Mouse (Mus musculus): ENCODE measurements around the gene Cemip. TPM values are rescaled to one million over a fixed set of nuclear protein-coding genes. Genes with fewer than 3 reads are reported as not detected.
A peak's percentile ranks its signal among the peaks of the same experiment; 100 is the strongest.

The Cemip gene
- polyA plus RNA-seq, 1 experiment from 2014 or later = 0.49 TPM

DNA sequence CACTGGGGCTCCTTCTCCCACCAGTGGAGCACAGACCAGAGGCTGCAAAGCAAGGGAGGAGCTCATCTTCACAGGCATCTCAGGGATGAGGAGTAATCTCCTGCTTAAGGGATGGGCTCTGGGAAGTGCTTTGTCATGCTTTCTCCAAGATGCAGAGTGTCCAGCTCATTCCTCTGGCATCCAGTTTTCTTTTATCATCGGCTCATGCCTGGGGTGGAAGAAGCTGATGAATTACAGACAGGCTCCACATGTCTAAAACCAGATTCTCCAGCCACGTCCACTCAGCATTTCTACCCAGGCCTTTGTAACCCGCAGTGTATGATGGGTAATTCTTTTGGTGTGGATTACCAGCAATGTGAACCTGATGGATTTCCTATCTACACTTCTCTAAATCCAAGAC, 1.9 kb upstream of the Cemip start:
- WGBS = 80% methylated on average over 3 of the region's 3 CpGs
- H3K4me1 ChIP-seq (replicated peaks) = peaks cover 17% of the 10 kb centered on the region
- H3K4me2 ChIP-seq = no peak overlapping the region
- H3K4me3 ChIP-seq = no peak overlapping the region
- H3K27me3 ChIP-seq = peaks cover 48% of the 10 kb centered on the region
- no peaks in the 10 kb centered on the region for H3K36me3 ChIP-seq
- no peaks in the 10 kb centered on the region for H3K9me3 ChIP-seq
- no peak overlapping the region for H3K9ac ChIP-seq
- no peak overlapping the region for H3K27ac ChIP-seq
- no peak for ATAC-seq (ENCODE audit: low FRiP score)

GRCm38 (mm10) chr7:84085049-84085945, 1.0 kb downstream of the Cemip start:
- H3K9me3 ChIP-seq = no peaks in the 10 kb centered on the region
- H3K4me3 ChIP-seq = peak overlapping the region; percentile 53
- H3K27me3 ChIP-seq = peaks cover 55% of the 10 kb centered on the region
- WGBS = 4% methylated on average over 39 of the region's 39 CpGs
- H3K4me2 ChIP-seq = peak overlapping the region; percentile 86
- no peaks in the 10 kb centered on the region for H3K36me3 ChIP-seq
- H3K27ac ChIP-seq = no peak overlapping the region
- peak; percentile 38 for ATAC-seq (ENCODE audit: low FRiP score)
- peak overlapping the region; percentile 70 for H3K9ac ChIP-seq
- H3K4me1 ChIP-seq (replicated peaks) = peaks cover 17% of the 10 kb centered on the region

- Histone ChIP-seq H3K27me3 (0 out of 2 replicates have a peak, but pooled peaks cover under 1% of the 10 kb centered on the region), H3K27ac (no peak overlapping the region), H3K36me3 (no peaks in the 10 kb centered on the region), H3K9ac (no peak overlapping the region), H3K4me1 (replicated peaks) (no peaks in the 10 kb centered on the region), H3K9me3 (no peaks in the 10 kb centered on the region), H3K4me2 (no peak overlapping the region), H3K4me3 (no peak overlapping the region)
- 79% methylated on average over 7 of the region's 7 CpGs for WGBS
- no peak for ATAC-seq (ENCODE audit: low FRiP score)
Observed at GRCm38 (mm10) chr7:84077257-84078013, 8.9 kb downstream of the Cemip start.

DNA sequence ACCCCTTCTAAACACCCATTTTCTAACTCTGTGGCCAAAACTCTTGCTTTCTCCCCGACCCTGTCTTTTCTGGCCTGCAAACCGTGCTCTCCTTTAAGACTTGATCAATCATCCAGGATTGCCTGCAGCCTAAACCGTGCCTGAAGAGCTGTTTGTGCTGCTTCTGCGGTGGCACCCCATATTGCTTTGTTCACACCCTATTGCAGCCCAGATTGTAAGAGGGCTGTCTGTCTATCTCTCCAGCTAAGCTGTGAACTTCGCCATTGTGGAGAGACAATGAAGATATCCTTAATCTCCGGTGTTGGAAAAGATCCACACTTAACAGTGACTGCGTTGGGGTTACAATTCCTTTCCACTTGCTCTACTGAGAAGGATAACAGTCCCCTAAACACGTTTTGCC, 12.0 kb downstream of the Cemip start:
- no peak overlapping the region for H3K9ac ChIP-seq
- WGBS = 74% methylated on average over 8 of the region's 8 CpGs
- no peak for ATAC-seq (ENCODE audit: low FRiP score)
- H3K9me3 ChIP-seq = no peaks in the 10 kb centered on the region
- no peaks in the 10 kb centered on the region for H3K27me3 ChIP-seq
- H3K4me2 ChIP-seq = no peak overlapping the region
- no peaks in the 10 kb centered on the region for H3K36me3 ChIP-seq
- H3K27ac ChIP-seq = no peak overlapping the region
- no peak overlapping the region for H3K4me3 ChIP-seq
- no peaks in the 10 kb centered on the region for H3K4me1 ChIP-seq (replicated peaks)

- no peak overlapping the region for H3K4me3 ChIP-seq
- H3K27ac ChIP-seq = no peak overlapping the region
- H3K27me3 ChIP-seq = no peaks in the 10 kb centered on the region
- no peaks in the 10 kb centered on the region for H3K36me3 ChIP-seq
- no peaks in the 10 kb centered on the region for H3K4me1 ChIP-seq (replicated peaks)
- ATAC-seq (ENCODE audit: low FRiP score) = no peak
- no peak overlapping the region for H3K9ac ChIP-seq
- no peak overlapping the region for H3K4me2 ChIP-seq
- no peaks in the 10 kb centered on the region for H3K9me3 ChIP-seq
- WGBS = 88% methylated on average over 3 of the region's 3 CpGs
Observed at GRCm38 (mm10) chr7:84073856-84074255, 12.4 kb downstream of the Cemip start.

GRCm38 (mm10) chr7:84068931-84069330, 17.4 kb downstream of the Cemip start:
- Histone ChIP-seq H3K4me3 (no peak overlapping the region), H3K4me1 (replicated peaks) (no peaks in the 10 kb centered on the region), H3K36me3 (no peaks in the 10 kb centered on the region), H3K27ac (no peak overlapping the region), H3K9me3 (no peaks in the 10 kb centered on the region), H3K4me2 (no peak overlapping the region), H3K9ac (no peak overlapping the region), H3K27me3 (no peaks in the 10 kb centered on the region)
- ATAC-seq (ENCODE audit: low FRiP score) = no peak
- 77% methylated on average over 5 of the region's 5 CpGs for WGBS

DNA sequence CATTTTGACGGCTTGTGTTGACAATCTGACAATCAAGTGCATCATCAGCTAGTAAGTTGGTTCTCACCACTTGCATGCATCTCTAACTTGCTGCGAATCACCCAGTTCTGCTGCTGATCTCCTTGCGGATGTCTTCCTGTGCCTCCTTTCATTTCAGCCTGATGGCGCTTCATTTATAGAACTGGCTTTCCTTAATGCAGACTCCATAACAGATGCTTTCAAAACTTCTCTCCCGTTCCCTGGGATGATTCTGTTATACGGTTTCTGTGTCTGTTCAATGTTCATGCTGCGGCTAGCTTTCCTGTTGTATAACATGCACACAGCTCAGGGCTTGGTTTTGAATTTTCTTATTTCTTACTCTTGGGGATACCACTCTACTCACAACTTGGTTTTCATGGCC, 26.5 kb downstream of the Cemip start:
- no peaks in the 10 kb centered on the region for H3K9me3 ChIP-seq
- no peaks in the 10 kb centered on the region for H3K4me1 ChIP-seq (replicated peaks)
- no peak overlapping the region for H3K4me3 ChIP-seq
- H3K36me3 ChIP-seq = no peaks in the 10 kb centered on the region
- 94% methylated on average over 7 of the region's 7 CpGs for WGBS
- no peak overlapping the region for H3K9ac ChIP-seq
- H3K27ac ChIP-seq = no peak overlapping the region
- H3K27me3 ChIP-seq = no peaks in the 10 kb centered on the region
- H3K4me2 ChIP-seq = no peak overlapping the region
- no peak for ATAC-seq (ENCODE audit: low FRiP score)

DNA sequence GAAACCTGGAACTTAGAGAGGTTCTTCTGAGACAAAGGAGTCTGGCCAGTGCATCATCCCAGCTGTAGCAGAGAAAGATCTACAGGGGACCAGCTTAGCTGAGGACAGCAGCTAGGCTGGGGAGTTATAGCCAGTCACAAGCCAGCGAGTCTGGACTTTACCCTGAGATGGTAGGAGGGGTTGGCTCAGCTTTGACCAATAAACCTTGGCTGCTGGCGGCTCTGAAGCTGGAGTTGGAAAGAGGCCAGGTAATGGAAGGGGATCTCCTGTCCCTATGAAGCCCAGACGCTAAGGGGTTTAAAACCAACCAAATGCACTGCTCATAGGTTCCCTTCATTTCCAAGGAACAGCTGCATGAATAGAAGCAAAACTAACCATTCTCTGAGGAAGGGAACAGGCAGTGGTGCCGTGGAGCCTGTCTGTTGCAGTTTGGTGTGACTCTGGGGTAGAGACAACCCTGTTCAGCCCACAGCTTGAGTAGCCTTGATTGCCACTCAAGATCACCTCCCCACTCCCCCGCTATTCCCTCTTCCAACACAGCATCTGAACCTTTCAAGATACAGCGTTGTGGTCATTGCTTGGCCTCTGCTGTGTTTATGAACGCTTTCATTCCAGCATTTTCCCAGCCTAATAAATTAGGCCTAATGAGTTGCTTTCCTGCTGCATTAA, 30.2 kb downstream of the Cemip start:
- no peak overlapping the region for H3K27ac ChIP-seq
- 86% methylated on average over 7 of the region's 7 CpGs for WGBS
- no peak for ATAC-seq (ENCODE audit: low FRiP score)
- no peaks in the 10 kb centered on the region for H3K27me3 ChIP-seq
- H3K9me3 ChIP-seq = no peaks in the 10 kb centered on the region
- H3K36me3 ChIP-seq = no peaks in the 10 kb centered on the region
- H3K4me1 ChIP-seq (replicated peaks) = no peaks in the 10 kb centered on the region
- H3K9ac ChIP-seq = no peak overlapping the region
- no peak overlapping the region for H3K4me2 ChIP-seq
- H3K4me3 ChIP-seq = no peak overlapping the region

DNA sequence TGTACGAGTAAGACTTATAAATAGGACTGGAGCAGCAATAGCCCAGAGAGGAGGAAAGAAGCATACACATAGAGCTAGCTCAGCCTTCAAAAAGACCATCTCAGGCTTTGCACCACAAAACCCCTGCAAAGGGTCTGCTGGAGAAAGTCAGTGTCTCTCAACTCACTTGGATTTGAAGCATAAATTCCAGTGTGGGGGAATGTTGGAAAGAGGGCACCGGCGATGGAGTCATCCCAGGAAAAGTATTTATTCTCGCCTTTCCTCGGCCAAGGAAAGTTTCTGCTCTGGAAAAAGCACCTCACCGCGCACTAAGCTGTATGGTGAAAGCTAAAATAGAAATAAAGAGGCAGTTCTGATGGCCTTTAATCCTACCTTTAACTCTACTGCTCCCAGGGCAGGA, 32.4 kb downstream of the Cemip start:
- 92% methylated on average over 7 of the region's 7 CpGs for WGBS
- Histone ChIP-seq H3K9ac (no peak overlapping the region), H3K27me3 (no peaks in the 10 kb centered on the region), H3K4me2 (no peak overlapping the region), H3K9me3 (no peaks in the 10 kb centered on the region), H3K4me1 (replicated peaks) (no peaks in the 10 kb centered on the region), H3K27ac (no peak overlapping the region), H3K36me3 (no peaks in the 10 kb centered on the region), H3K4me3 (no peak overlapping the region)
- no peak for ATAC-seq (ENCODE audit: low FRiP score)

- H3K36me3 ChIP-seq = no peaks in the 10 kb centered on the region
- H3K4me2 ChIP-seq = no peak overlapping the region
- no peak overlapping the region for H3K4me3 ChIP-seq
- no peaks in the 10 kb centered on the region for H3K27me3 ChIP-seq
- no peak overlapping the region for H3K9ac ChIP-seq
- 90% methylated on average over 4 of the region's 4 CpGs for WGBS
- ATAC-seq (ENCODE audit: low FRiP score) = no peak
- no peak overlapping the region for H3K27ac ChIP-seq
- H3K9me3 ChIP-seq = no peaks in the 10 kb centered on the region
- no peaks in the 10 kb centered on the region for H3K4me1 ChIP-seq (replicated peaks)
Observed at GRCm38 (mm10) chr7:84051423-84051822, 34.9 kb downstream of the Cemip start.

GRCm38 (mm10) chr7:84045546-84045945, 40.8 kb downstream of the Cemip start:
- no peak overlapping the region for H3K27ac ChIP-seq
- H3K9me3 ChIP-seq = no peaks in the 10 kb centered on the region
- no peak overlapping the region for H3K4me3 ChIP-seq
- no peaks in the 10 kb centered on the region for H3K27me3 ChIP-seq
- H3K36me3 ChIP-seq = no peaks in the 10 kb centered on the region
- WGBS = 85% methylated on average over 4 of the region's 4 CpGs
- H3K9ac ChIP-seq = no peak overlapping the region
- no peaks in the 10 kb centered on the region for H3K4me1 ChIP-seq (replicated peaks)
- ATAC-seq (ENCODE audit: low FRiP score) = no peak
- H3K4me2 ChIP-seq = no peak overlapping the region

GRCm38 (mm10) chr7:84044581-84045290, 41.6 kb downstream of the Cemip start:
- Histone ChIP-seq H3K4me1 (replicated peaks) (no peaks in the 10 kb centered on the region), H3K36me3 (no peaks in the 10 kb centered on the region), H3K9ac (no peak overlapping the region), H3K9me3 (no peaks in the 10 kb centered on the region), H3K27ac (no peak overlapping the region), H3K4me2 (no peak overlapping the region), H3K27me3 (no peaks in the 10 kb centered on the region), H3K4me3 (no peak overlapping the region)
- no peak for ATAC-seq (ENCODE audit: low FRiP score)
- 80% methylated on average over 4 of the region's 4 CpGs for WGBS
